Mouse (Mus musculus): Measurements from ENCODE around the gene Lhb. TPM values are rescaled to one million over a fixed set of nuclear protein-coding genes. Genes with fewer than 3 reads are reported as not detected.
"Not testable (repeated sequence)": the region's sequence is repeated elsewhere in the genome, so short reads cannot be mapped to it uniquely, and the experiment has no call there.

The Lhb gene
- polyA plus RNA-seq, 1 experiment from 2014 or later = not detected

GRCm38 (mm10) chr7:45459564-45460140 lies 39.0 kb downstream of the Lhb start, which contains the start of gene Ftl1:
Gene Ftl1 (minus strand): TSS chr7:45459884.
- peak; percentile 96 for ATAC-seq (ENCODE audit: insufficient number of reproducible peaks, low FRiP score, low TSS enrichment, low read depth)
- not testable (repeated sequence) for H3K27me3 ChIP-seq, H3K9me3 ChIP-seq
- H3K27ac ChIP-seq = peak within 1 kb of the TSS; percentile 96
- H3K4me3 ChIP-seq = peak within 1 kb of the TSS; percentile 62
- peaks cover 71% of the 10 kb centered on the region for H3K36me3 ChIP-seq
- 0% methylated on average over 33 of the region's 37 CpGs for WGBS
- H3K4me2 ChIP-seq = peak within 1 kb of the TSS; percentile 64
- peak within 1 kb of the TSS; percentile 66 for H3K9ac ChIP-seq
- peaks cover 46% of the 10 kb centered on the region for H3K4me1 ChIP-seq

GRCm38 (mm10) chr7:45460377-45460776 lies 39.8 kb downstream of the Lhb start:
- H3K27me3 ChIP-seq = no peaks in the 10 kb centered on the region
- peaks cover 50% of the 10 kb centered on the region for H3K4me1 ChIP-seq
- peak overlapping the region; percentile 50 for H3K4me2 ChIP-seq
- peak overlapping the region; percentile 87 for H3K27ac ChIP-seq
- WGBS = 67% methylated on average over 7 of the region's 7 CpGs
- 0 out of 2 replicates have a peak overlapping the region, but pooled peaks have one; percentile 7 for H3K9ac ChIP-seq
- no peak for ATAC-seq (ENCODE audit: insufficient number of reproducible peaks, low FRiP score, low TSS enrichment, low read depth)
- H3K36me3 ChIP-seq = peaks cover 71% of the 10 kb centered on the region
- peak overlapping the region; percentile 62 for H3K4me3 ChIP-seq
- H3K9me3 ChIP-seq = no peaks in the 10 kb centered on the region

DNA sequence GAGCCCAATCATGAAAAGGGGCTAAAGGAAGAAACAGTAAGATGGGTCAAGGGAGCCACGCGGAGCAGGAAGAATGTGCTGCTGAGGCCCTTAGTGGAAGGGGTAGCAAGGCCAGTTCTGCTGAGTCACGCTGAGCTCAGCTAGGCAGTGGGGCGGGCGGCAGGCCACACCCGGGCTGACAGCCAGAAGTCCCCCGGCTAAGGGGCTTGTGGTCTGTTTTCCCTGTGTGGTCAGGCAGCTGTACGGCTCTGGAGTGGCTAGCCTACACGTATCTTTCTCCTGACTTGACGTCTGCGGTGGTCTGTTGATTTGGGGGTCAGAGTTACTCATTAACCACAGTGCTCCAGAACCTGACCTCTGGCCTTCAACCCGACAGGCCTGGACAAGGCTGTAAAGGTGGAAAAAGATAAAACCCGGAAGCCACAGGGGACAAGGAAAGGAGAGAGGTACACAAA lies 40.3 kb downstream of the Lhb start:
- WGBS = 13% methylated on average over 13 of the region's 13 CpGs
- peaks cover 69% of the 10 kb centered on the region for H3K36me3 ChIP-seq
- peak overlapping the region; percentile 62; the same call in 1 of the 2 replicates for H3K4me3 ChIP-seq
- no peak for ATAC-seq (ENCODE audit: insufficient number of reproducible peaks, low FRiP score, low TSS enrichment, low read depth)
- H3K9me3 ChIP-seq = no peaks in the 10 kb centered on the region
- peak overlapping the region; percentile 50 for H3K4me2 ChIP-seq
- H3K4me1 ChIP-seq = peaks cover 55% of the 10 kb centered on the region
- H3K27ac ChIP-seq = peak overlapping the region; percentile 87
- no peaks in the 10 kb centered on the region for H3K27me3 ChIP-seq
- H3K9ac ChIP-seq = 0 out of 2 replicates have a peak overlapping the region, but pooled peaks have one; percentile 7

- Histone ChIP-seq H3K9me3 (no peaks in the 10 kb centered on the region), H3K27ac (peak overlapping the region; percentile 87), H3K9ac (no peak overlapping the region), H3K27me3 (no peaks in the 10 kb centered on the region), H3K4me2 (no peak overlapping the region), H3K4me3 (no peak overlapping the region), H3K36me3 (peaks cover 65% of the 10 kb centered on the region), H3K4me1 (peaks cover 57% of the 10 kb centered on the region)
- WGBS = 54% methylated on average over 4 of the region's 5 CpGs
- ATAC-seq (ENCODE audit: insufficient number of reproducible peaks, low FRiP score, low TSS enrichment, low read depth) = no peak
Measured at GRCm38 (mm10) chr7:45461326-45461725, 40.7 kb downstream of the Lhb start.

GRCm38 (mm10) chr7:45461781-45462180 lies 41.2 kb downstream of the Lhb start:
- H3K36me3 ChIP-seq = peaks cover 63% of the 10 kb centered on the region
- no peaks in the 10 kb centered on the region for H3K27me3 ChIP-seq
- H3K9ac ChIP-seq = no peak overlapping the region
- no peak overlapping the region for H3K4me2 ChIP-seq
- 85% methylated on average over 4 of the region's 4 CpGs for WGBS
- no peaks in the 10 kb centered on the region for H3K9me3 ChIP-seq
- H3K4me1 ChIP-seq = peaks cover 55% of the 10 kb centered on the region
- ATAC-seq (ENCODE audit: insufficient number of reproducible peaks, low FRiP score, low TSS enrichment, low read depth) = no peak
- H3K4me3 ChIP-seq = no peak overlapping the region
- peak overlapping the region; percentile 87; the same call in 1 of the 2 replicates for H3K27ac ChIP-seq

DNA sequence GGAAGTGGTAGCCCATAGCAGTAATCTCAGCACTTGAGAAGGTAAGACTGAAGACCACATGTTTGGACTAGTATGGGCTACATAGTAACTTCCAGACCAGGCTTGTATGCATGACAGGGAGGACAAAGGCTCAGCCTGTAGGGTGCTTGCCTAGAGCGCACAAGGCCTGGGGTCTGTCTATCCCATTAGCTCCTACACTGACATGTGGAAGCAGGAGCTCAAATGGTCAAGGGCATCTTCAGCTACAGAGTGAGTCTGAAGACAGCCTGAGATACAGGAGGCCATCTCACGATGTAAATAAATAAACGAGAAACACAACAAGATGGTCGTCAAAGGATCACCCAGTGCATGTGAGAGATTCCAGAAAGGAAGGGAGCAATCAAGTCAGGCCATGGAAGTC lies 41.7 kb downstream of the Lhb start:
- H3K27ac ChIP-seq = peak overlapping the region; percentile 17; the same call in 1 of the 2 replicates
- H3K4me3 ChIP-seq = no peak overlapping the region
- H3K4me1 ChIP-seq = peaks cover 51% of the 10 kb centered on the region
- peaks cover 57% of the 10 kb centered on the region for H3K36me3 ChIP-seq
- no peak overlapping the region for H3K4me2 ChIP-seq
- no peak overlapping the region for H3K9ac ChIP-seq
- H3K9me3 ChIP-seq = no peaks in the 10 kb centered on the region
- H3K27me3 ChIP-seq = no peaks in the 10 kb centered on the region
- 84% methylated on average over 4 of the region's 4 CpGs for WGBS
- ATAC-seq (ENCODE audit: insufficient number of reproducible peaks, low FRiP score, low TSS enrichment, low read depth) = no peak

- H3K4me3 ChIP-seq; H3K9me3 ChIP-seq; H3K4me2 ChIP-seq; H3K27me3 ChIP-seq; H3K9ac ChIP-seq; H3K27ac ChIP-seq; ATAC-seq (ENCODE audit: insufficient number of reproducible peaks, low FRiP score, low TSS enrichment, low read depth): not testable (repeated sequence)
- Histone ChIP-seq H3K4me1 (peaks cover 46% of the 10 kb centered on the region), H3K36me3 (peaks cover 52% of the 10 kb centered on the region)
- 79% methylated on average over 4 of the region's 4 CpGs for WGBS
Measured at GRCm38 (mm10) chr7:45462868-45463267, 42.2 kb downstream of the Lhb start.

DNA sequence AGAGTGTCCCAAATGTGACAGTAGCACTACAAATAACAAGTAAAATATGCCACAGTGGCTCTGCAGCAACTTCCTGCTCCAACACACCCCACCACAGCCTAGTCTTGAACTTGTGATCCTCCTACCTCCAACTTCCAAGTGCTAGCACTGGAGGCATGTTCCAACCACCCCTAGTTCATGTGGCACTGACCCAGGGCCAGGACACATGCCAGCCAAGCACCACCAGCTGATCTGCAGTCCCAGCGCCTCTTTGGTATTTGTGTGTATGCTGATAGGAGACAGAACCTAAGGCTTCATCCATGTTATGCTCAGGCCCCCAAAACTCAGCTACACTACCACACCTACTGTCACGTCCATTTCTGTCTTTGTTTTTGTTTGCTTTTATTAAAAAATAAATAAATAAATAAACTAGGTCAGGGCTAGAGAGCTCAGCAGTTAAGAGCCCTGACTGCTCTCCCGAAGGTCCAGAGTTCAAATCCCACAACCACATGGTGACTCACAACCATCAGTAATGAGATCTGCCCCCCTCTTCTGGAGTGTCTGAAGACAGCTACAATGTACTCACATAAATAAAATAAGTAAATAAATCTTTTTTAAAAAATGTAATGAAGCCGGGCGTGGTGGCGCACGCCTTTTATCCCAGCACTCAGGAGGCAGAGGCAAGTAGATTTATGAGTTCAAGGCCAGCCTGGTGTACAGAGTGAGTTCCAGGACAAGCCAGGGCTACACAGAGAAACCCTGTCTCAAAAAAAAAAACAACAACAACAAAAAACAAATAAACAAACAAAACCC lies 43.6 kb downstream of the Lhb start:
- Histone ChIP-seq H3K4me1 (peaks cover 40% of the 10 kb centered on the region), H3K9ac (no peak overlapping the region), H3K9me3 (no peaks in the 10 kb centered on the region), H3K27me3 (no peaks in the 10 kb centered on the region), H3K36me3 (peaks cover 43% of the 10 kb centered on the region), H3K4me3 (no peak overlapping the region), H3K27ac (no peak overlapping the region), H3K4me2 (no peak overlapping the region)
- 91% methylated on average over 7 of the region's 7 CpGs for WGBS
- ATAC-seq (ENCODE audit: insufficient number of reproducible peaks, low FRiP score, low TSS enrichment, low read depth) = no peak

DNA sequence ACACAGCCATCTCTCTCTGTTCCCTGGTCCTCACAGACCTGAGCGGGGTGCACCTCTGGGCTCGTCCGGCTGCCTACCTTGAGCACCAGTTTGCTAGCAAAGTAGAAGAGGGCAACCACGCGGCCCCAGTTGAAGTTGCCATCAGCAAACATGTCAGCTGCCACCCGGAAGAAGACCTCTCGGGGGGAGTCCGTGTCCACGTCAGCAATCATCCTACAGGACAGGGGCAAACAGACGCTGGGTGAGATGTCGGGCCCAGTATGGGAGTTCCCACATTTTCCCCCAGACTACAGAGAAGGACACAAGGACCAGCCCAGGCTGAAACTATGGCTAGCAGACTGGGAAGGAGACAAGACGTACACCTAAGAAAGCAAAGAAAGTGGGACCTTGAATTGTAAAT lies 44.5 kb downstream of the Lhb start:
- Histone ChIP-seq H3K36me3 (peaks cover 43% of the 10 kb centered on the region), H3K9ac (no peak overlapping the region), H3K4me3 (no peak overlapping the region), H3K4me2 (peak overlapping the region; percentile 85; the same call in 1 of the 2 replicates), H3K4me1 (peaks cover 38% of the 10 kb centered on the region), H3K27ac (no peak overlapping the region), H3K27me3 (no peaks in the 10 kb centered on the region), H3K9me3 (no peaks in the 10 kb centered on the region)
- no peak for ATAC-seq (ENCODE audit: insufficient number of reproducible peaks, low FRiP score, low TSS enrichment, low read depth)
- 96% methylated on average over 12 of the region's 12 CpGs for WGBS

DNA sequence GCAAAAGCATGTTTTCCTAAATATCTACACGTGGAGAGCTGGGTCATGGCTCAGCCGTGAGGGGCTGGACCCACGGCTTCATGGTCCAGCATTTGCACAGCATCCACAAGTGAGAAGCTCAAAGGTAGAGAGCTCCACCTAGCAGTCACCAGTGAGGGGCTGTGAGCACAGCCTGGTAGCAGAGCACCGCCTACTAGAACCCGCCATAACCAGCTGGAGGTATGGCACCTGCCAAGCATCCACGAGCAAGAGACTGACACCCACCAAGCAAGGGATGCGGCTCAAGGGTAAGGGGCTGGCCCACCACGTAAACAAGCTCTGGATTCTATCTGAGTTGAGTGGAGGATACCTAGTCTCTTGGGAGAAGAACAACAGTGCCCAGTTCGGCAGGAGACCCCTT lies 44.9 kb downstream of the Lhb start:
- 78% methylated on average over 9 of the region's 9 CpGs for WGBS
- peak overlapping the region; percentile 65 for H3K4me3 ChIP-seq
- no peak for ATAC-seq (ENCODE audit: insufficient number of reproducible peaks, low FRiP score, low TSS enrichment, low read depth)
- no peaks in the 10 kb centered on the region for H3K9me3 ChIP-seq
- no peak overlapping the region for H3K27ac ChIP-seq
- H3K27me3 ChIP-seq = no peaks in the 10 kb centered on the region
- peaks cover 43% of the 10 kb centered on the region for H3K36me3 ChIP-seq
- H3K9ac ChIP-seq = peak overlapping the region; percentile 65
- H3K4me1 ChIP-seq = peaks cover 33% of the 10 kb centered on the region
- H3K4me2 ChIP-seq = peak overlapping the region; percentile 85

DNA sequence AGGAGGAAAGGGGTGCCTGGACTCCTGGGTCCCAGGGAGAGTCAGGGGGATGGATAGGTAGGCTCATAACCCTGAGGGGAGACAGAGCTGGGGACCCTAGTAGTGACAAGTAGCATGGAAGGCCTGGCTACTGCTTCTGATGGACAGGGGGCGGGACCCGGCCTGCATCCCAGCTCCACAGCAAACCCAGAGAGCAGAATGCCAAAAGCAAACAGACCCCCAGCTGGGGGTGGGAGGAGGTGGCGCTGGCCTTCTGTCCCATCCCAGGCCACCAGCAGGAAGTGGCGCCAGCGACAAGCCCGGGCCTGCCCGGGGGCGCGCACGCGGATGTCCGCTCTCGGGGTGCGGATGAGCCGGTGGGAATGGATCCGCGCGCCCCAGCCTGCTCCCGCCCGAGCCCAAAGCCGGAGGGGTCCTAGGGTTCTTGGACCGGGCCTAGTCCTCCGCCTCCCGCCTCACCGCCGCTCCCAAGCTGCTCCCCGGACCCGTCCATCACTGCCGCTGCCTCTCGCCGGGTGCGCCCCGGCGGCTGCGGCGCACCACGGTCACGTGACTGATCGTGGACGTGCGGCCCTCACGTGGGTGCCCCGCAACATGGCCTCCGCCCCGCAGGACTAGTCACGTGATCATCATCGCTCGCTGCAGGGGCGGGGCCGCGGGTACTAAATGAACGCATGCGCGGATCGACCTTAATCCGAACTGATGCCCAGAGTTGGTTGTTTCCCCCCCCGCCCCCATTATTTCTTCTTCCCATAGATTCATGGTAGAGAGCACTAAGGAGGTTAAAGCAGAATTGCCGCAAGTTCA lies 45.9 kb downstream of the Lhb start, which contains the start of gene Bax:
Gene Bax (minus strand): TSS at position 616 of the 807 bp plus-strand sequence.
- no peaks in the 10 kb centered on the region for H3K27me3 ChIP-seq
- peak within 1 kb of the TSS; percentile 85 for H3K4me2 ChIP-seq
- H3K4me3 ChIP-seq = peak within 1 kb of the TSS; percentile 65
- peaks cover 26% of the 10 kb centered on the region for H3K4me1 ChIP-seq
- H3K9me3 ChIP-seq = no peaks in the 10 kb centered on the region
- peak; percentile 76 for ATAC-seq (ENCODE audit: insufficient number of reproducible peaks, low FRiP score, low TSS enrichment, low read depth)
- H3K27ac ChIP-seq = peak within 1 kb of the TSS; percentile 22
- under 1% methylated on average over 52 of the region's 58 CpGs for WGBS
- peak within 1 kb of the TSS; percentile 65 for H3K9ac ChIP-seq
- peaks cover 39% of the 10 kb centered on the region for H3K36me3 ChIP-seq
